Mouse (Mus musculus): ENCODE data around the gene Larp1b. TPM values are rescaled to one million over a fixed set of nuclear protein-coding genes. Genes with fewer than 3 reads are reported as not detected.

The Larp1b gene
- polyA plus RNA-seq, 1 experiment = 46.5 TPM

DNA sequence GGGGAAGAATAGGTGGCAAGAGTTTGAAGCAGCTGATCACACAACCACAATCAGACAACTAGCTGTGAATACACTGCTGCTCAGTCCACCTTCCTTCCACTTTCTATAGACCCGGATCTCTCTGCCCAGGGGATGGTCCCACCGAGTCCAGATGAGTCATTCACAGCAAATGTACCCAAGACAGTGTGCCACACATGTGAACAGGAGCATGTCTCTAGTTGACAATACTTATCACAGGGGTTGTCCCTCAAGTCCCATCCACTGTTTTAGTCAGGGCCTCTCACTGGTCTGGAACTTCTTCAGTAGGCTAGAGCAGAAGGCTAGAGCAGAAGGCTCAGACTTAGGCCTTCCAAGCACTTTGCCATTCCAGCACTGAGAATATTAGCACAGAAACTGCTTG lies 113.1 kb downstream of the Larp1b start:
- H3K4me1 ChIP-seq (ENCODE audit: control insufficient read depth, insufficient read depth, insufficient read length, low read length) = no peaks in the 10 kb centered on the region
- TF ChIP-seq CTCF (IDR thresholded peaks at IDR 0.05; ENCODE audit: extremely low read depth, insufficient read length, insufficient replicate concordance, low read depth, low read length) = no peak
- no peak for TF ChIP-seq POLR2A (IDR thresholded peaks at IDR 0.05; ENCODE audit: low read depth, low read length)
- no peak overlapping the region for H3K27ac ChIP-seq (ENCODE audit: insufficient read depth, low read depth, low read length)
- H3K27me3 ChIP-seq (ENCODE audit: control insufficient read depth, insufficient read depth, low read length) = no peaks in the 10 kb centered on the region
- H3K4me3 ChIP-seq (ENCODE audit: low read depth, low read length) = no peak overlapping the region
- peaks cover 18% of the 10 kb centered on the region for H3K36me3 ChIP-seq (ENCODE audit: control insufficient read depth, insufficient read depth, low read length)
- WGBS = 83% methylated on average over 2 of the region's 2 CpGs

DNA sequence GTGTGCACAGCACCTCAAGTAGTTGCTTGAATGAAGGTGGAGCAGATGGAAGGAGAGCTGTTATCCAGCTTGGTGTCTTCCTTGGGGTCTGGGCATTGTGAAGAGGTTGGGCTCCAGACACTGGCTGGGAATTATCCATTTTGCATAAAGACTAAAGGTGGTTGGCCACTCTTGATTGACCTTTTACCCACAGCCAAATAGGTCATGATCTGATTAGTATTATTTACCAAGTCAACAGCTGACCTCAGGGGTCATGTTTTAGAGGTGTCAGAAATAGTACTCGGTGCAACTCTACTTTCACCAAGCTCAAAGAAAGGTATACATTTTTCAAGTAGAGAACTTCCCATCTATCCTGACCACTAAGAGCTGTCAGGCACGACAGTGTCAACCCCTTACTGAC lies 115.7 kb downstream of the Larp1b start:
- Histone ChIP-seq H3K36me3 (ENCODE audit: control insufficient read depth, insufficient read depth, low read length) (peaks cover 36% of the 10 kb centered on the region), H3K27me3 (ENCODE audit: control insufficient read depth, insufficient read depth, low read length) (no peaks in the 10 kb centered on the region), H3K27ac (ENCODE audit: insufficient read depth, low read depth, low read length) (no peak overlapping the region), H3K4me1 (ENCODE audit: control insufficient read depth, insufficient read depth, insufficient read length, low read length) (no peaks in the 10 kb centered on the region), H3K4me3 (ENCODE audit: low read depth, low read length) (no peak overlapping the region)
- 58% methylated on average over 2 of the region's 2 CpGs for WGBS
- TF ChIP-seq CTCF (IDR thresholded peaks at IDR 0.05; ENCODE audit: extremely low read depth, insufficient read length, insufficient replicate concordance, low read depth, low read length) (no peak), POLR2A (IDR thresholded peaks at IDR 0.05; ENCODE audit: low read depth, low read length) (no peak)

DNA sequence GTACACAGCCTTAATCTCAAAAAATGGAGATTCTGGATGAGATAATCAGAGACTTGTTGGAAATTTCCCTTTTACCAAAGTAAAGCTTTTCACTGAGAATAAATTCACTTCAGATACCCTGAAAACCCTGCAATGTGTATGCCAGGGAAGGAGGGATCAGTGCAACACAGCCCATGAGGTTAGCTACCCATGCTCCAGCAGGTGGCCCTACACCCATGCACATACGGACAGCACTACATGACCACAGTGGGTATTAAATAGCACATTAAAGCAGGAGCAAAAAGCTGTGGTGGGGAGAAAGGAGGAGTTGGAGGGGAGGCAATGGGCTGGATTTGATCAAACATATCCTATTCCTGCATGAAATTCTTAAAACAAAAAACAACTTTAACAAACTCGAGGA lies 120.9 kb downstream of the Larp1b start:
- Histone ChIP-seq H3K36me3 (ENCODE audit: control insufficient read depth, insufficient read depth, low read length) (peaks cover 31% of the 10 kb centered on the region), H3K27me3 (ENCODE audit: control insufficient read depth, insufficient read depth, low read length) (no peaks in the 10 kb centered on the region), H3K4me3 (ENCODE audit: low read depth, low read length) (no peak overlapping the region), H3K27ac (ENCODE audit: insufficient read depth, low read depth, low read length) (no peak overlapping the region), H3K4me1 (ENCODE audit: control insufficient read depth, insufficient read depth, insufficient read length, low read length) (no peaks in the 10 kb centered on the region)
- TF ChIP-seq POLR2A (IDR thresholded peaks at IDR 0.05; ENCODE audit: low read depth, low read length) = no peak
- no peak for TF ChIP-seq CTCF (IDR thresholded peaks at IDR 0.05; ENCODE audit: extremely low read depth, insufficient read length, insufficient replicate concordance, low read depth, low read length)
- WGBS = 72% methylated on average over 2 of the region's 2 CpGs

DNA sequence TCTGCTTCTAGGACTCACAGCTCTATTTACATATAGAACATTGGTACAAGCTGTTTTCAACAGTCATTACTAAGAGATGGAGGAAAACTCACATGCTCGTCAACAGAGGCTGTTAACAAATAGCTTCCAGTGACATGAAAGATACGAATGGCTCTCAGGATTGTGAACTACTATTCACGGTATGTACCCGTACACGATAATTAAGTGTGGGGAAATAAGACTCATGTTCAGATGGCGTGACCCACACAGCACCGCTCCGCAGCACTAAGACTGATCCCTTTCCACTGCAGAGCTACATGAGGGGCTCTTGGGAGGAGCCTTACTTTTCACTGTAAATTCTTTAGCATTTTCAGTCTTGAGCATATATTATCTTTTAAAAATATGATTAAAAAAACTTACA lies 125.7 kb downstream of the Larp1b start:
- Histone ChIP-seq H3K4me1 (ENCODE audit: control insufficient read depth, insufficient read depth, insufficient read length, low read length) (no peaks in the 10 kb centered on the region), H3K4me3 (ENCODE audit: low read depth, low read length) (no peak overlapping the region), H3K36me3 (ENCODE audit: control insufficient read depth, insufficient read depth, low read length) (no peaks in the 10 kb centered on the region), H3K27ac (ENCODE audit: insufficient read depth, low read depth, low read length) (no peak overlapping the region), H3K27me3 (ENCODE audit: control insufficient read depth, insufficient read depth, low read length) (no peaks in the 10 kb centered on the region)
- 87% methylated on average over 8 of the region's 8 CpGs for WGBS
- TF ChIP-seq POLR2A (IDR thresholded peaks at IDR 0.05; ENCODE audit: low read depth, low read length) (no peak), CTCF (IDR thresholded peaks at IDR 0.05; ENCODE audit: extremely low read depth, insufficient read length, insufficient replicate concordance, low read depth, low read length) (no peak)

DNA sequence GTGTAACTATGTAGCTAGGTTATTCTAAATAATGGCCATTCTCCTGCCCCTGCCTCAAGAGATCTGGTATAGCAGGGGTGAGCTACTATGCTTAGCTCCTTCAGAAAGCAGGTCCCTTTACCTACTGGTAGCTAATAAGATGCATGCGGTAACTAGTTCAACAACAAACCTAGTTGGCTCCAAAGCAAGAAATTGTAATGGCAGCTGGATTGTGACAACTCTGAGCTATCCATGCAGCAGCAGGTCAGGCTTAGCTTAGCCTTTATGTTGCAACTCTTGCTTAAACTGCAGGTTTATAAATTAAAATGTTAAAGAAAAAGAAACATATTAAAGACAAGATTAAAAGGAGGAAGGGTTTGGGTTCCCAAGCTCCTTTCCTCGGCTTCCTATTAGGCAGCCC lies 129.0 kb downstream of the Larp1b start:
- H3K4me3 ChIP-seq (ENCODE audit: low read depth, low read length) = no peak overlapping the region
- H3K36me3 ChIP-seq (ENCODE audit: control insufficient read depth, insufficient read depth, low read length) = no peaks in the 10 kb centered on the region
- H3K27ac ChIP-seq (ENCODE audit: insufficient read depth, low read depth, low read length) = no peak overlapping the region
- 99% methylated on average over 2 of the region's 2 CpGs for WGBS
- H3K4me1 ChIP-seq (ENCODE audit: control insufficient read depth, insufficient read depth, insufficient read length, low read length) = peaks cover 3% of the 10 kb centered on the region; the same call in 1 of the 2 replicates
- no peak for TF ChIP-seq POLR2A (IDR thresholded peaks at IDR 0.05; ENCODE audit: low read depth, low read length)
- TF ChIP-seq CTCF (IDR thresholded peaks at IDR 0.05; ENCODE audit: extremely low read depth, insufficient read length, insufficient replicate concordance, low read depth, low read length) = no peak
- no peaks in the 10 kb centered on the region for H3K27me3 ChIP-seq (ENCODE audit: control insufficient read depth, insufficient read depth, low read length)

DNA sequence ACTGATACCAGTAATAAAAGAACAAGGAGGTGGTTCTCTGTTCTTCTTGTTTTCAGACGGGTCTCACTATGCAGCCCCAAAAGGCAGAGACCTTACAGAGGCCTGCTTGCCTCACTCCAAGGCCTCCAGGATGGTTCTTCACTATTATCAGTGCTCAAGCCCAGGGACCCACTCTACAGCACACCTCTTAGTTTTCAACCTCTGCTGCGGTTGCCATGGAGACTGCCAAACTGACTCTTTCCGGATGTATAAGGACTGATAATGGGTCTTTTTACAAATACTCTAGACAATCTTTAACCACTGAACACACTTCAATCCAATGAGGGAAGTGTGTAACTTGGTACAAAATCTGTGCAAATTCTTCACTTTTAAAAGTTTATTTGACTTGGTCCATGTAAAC lies 131.1 kb downstream of the Larp1b start:
- H3K4me3 ChIP-seq (ENCODE audit: low read depth, low read length) = no peak overlapping the region
- WGBS = 18% methylated on average over 3 of the region's 3 CpGs
- TF ChIP-seq CTCF (IDR thresholded peaks at IDR 0.05; ENCODE audit: extremely low read depth, insufficient read length, insufficient replicate concordance, low read depth, low read length) (no peak), POLR2A (IDR thresholded peaks at IDR 0.05; ENCODE audit: low read depth, low read length) (no peak)

DNA sequence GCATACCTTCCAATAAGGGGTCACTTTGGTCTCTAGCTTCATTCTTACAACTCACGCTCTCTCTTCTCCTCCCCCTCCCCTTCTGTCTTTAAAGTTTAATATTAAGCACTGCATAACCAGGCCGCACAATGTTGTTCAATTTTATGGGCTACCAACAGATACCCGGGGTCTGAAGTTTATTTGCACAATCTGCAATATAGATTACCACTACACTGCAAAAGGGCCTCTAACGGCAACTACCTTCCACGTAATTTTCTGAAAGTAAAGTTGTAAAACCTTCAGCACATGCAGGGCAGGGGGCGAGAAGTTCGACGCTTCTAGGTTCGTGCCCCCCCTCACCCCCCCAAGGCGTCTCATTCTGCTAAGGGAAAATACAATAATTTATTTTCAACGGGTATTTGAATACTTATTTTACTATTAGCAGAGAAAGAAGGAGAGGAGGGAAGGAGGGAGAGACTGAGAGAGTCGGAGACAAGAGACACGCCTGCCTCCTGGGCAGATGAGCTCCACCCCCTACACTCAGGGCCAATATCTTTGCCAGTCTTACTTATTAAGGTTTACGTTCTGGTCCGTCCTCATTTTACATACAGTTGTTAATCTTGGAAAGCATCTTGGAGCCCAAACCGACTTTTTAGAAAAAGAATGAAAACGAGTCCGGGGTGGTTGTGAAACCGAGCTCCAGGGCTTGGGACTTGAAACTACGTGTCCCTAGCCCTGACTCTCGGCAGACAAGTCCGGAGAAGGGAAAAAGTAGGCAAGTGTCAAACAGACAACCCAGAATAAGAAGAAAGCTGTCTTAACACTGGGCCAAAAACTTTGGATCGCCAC lies 132.1 kb downstream of the Larp1b start:
- peaks cover 4% of the 10 kb centered on the region; the same call in 1 of the 2 replicates for H3K4me1 ChIP-seq (ENCODE audit: control insufficient read depth, insufficient read depth, insufficient read length, low read length)
- WGBS = 2% methylated on average over 23 of the region's 23 CpGs

More for the DNA sequence above, 131.1 kb downstream of the Larp1b start:
- no peaks in the 10 kb centered on the region for H3K27me3 ChIP-seq (ENCODE audit: control insufficient read depth, insufficient read depth, low read length)
- no peak overlapping the region for H3K27ac ChIP-seq (ENCODE audit: insufficient read depth, low read depth, low read length)
- no peaks in the 10 kb centered on the region for H3K36me3 ChIP-seq (ENCODE audit: control insufficient read depth, insufficient read depth, low read length)
- peaks cover 4% of the 10 kb centered on the region; the same call in 1 of the 2 replicates for H3K4me1 ChIP-seq (ENCODE audit: control insufficient read depth, insufficient read depth, insufficient read length, low read length)

More for the DNA sequence above, 132.1 kb downstream of the Larp1b start:
- Histone ChIP-seq H3K27ac (ENCODE audit: insufficient read depth, low read depth, low read length) (peak overlapping the region; percentile 66), H3K4me3 (ENCODE audit: low read depth, low read length) (peak overlapping the region; percentile 78), H3K27me3 (ENCODE audit: control insufficient read depth, insufficient read depth, low read length) (no peaks in the 10 kb centered on the region), H3K36me3 (ENCODE audit: control insufficient read depth, insufficient read depth, low read length) (no peaks in the 10 kb centered on the region)
- TF ChIP-seq POLR2A (IDR thresholded peaks at IDR 0.05; ENCODE audit: low read depth, low read length) (no peak; the same call in 1 of the 2 replicates), CTCF (IDR thresholded peaks at IDR 0.05; ENCODE audit: extremely low read depth, insufficient read length, insufficient replicate concordance, low read depth, low read length) (no peak)

Measured in small intestine, adult 2 months (tissue).